Mouse (Mus musculus) heart, embryonic 11.5 days (tissue): ENCODE data around the gene Ephx1. TPM values are rescaled to one million over a fixed set of nuclear protein-coding genes. Genes with fewer than 3 reads are reported as not detected.

Experiments used
- ATAC-seq: fragments of 200-750 bp; cut with Nextera tagmentation; replicated peaks from 2 replicates; pipeline ENCODE4 v1.8.0; 2017; ENCODE audit warnings: moderate library complexity; ENCODE audit not compliant: insufficient number of reproducible peaks, low FRiP score, low TSS enrichment
- H3K27ac ChIP-seq: fragments of 300-500 bp; sonication (generic); 2 replicates; pipeline ENCODE4 v1.5.1; 2014; ENCODE audit warnings: mild to moderate bottlenecking, low read depth, low read length
- H3K27me3 ChIP-seq: fragments of 300-500 bp; sonication (generic); 2 replicates; pipeline ENCODE4 v1.6.1; 2014; ENCODE audit warnings: mild to moderate bottlenecking, low read length, mixed read lengths; ENCODE audit not compliant: control insufficient read depth, insufficient read depth
- H3K36me3 ChIP-seq: fragments of 300-500 bp; sonication (generic); 2 replicates; pipeline ENCODE4 v1.6.1; 2014; ENCODE audit warnings: mild to moderate bottlenecking, low read length, moderate library complexity, mixed read lengths; ENCODE audit not compliant: control insufficient read depth, insufficient read depth
- H3K4me1 ChIP-seq: fragments of 300-500 bp; sonication (generic); 2 replicates; pipeline ENCODE4 v1.6.1; 2014; ENCODE audit warnings: low read length; ENCODE audit not compliant: control insufficient read depth, insufficient read depth
- H3K4me2 ChIP-seq: fragments of 300-500 bp; sonication (generic); 2 replicates; pipeline ENCODE4 v1.6.1; 2014; ENCODE audit warnings: mild to moderate bottlenecking, moderate library complexity
- H3K4me3 ChIP-seq: fragments of 300-500 bp; sonication (generic); 2 replicates; pipeline ENCODE4 v1.5.1; 2014; ENCODE audit warnings: low read depth, low read length
- H3K9ac ChIP-seq: fragments of 300-500 bp; sonication (generic); 2 replicates; pipeline ENCODE4 v1.6.1; 2014; ENCODE audit warnings: mild to moderate bottlenecking, low read depth, low read length, moderate library complexity
- H3K9me3 ChIP-seq: fragments of 300-500 bp; sonication (generic); replicated peaks from 2 replicates; pipeline ENCODE4 v1.6.1; 2016; ENCODE audit warnings: low read length; ENCODE audit not compliant: control insufficient read depth
- WGBS: fragments of 180-500 bp; shearing (Covaris S2); extraction: QIAGEN DNeasy Blood & Tissue Kit; methylation state at CpG from one replicate; pipeline ENCODE4 v1.1.7; 2014; ENCODE audit not compliant: insufficient replicate concordance; 5-methylcytosine and 5-hydroxymethylcytosine counted together
- polyA plus RNA-seq: library from polyadenylated mRNA; unstranded; fragments of >200 nt; fragmentation: Nextera tagmentation; extraction: Ambion mirVana; gene quantifications from 2 replicates; pipeline ENCODE4 v1.2.1, GENCODE M21; 2014

Ephx1 gene
- polyA plus RNA-seq, 1 experiment from 2014 or later: 3.8 TPM

- Histone ChIP-seq H3K36me3 (no peaks in the 10 kb centered on the region), H3K4me2 (no peak overlapping the region), H3K27ac (no peak overlapping the region), H3K9ac (no peak overlapping the region), H3K27me3 (peaks cover 41% of the 10 kb centered on the region), H3K9me3 (no peaks in the 10 kb centered on the region), H3K4me1 (no peaks in the 10 kb centered on the region; the same call in 1 of the 2 replicates), H3K4me3 (no peak overlapping the region)
- 22% methylated on average over 6 of the region's 6 CpGs for WGBS
- ATAC-seq: no peak
Observed at GRCm38 (mm10) chr1:180933659-180934058, 87.0 kb downstream of the Ephx1 start.

DNA sequence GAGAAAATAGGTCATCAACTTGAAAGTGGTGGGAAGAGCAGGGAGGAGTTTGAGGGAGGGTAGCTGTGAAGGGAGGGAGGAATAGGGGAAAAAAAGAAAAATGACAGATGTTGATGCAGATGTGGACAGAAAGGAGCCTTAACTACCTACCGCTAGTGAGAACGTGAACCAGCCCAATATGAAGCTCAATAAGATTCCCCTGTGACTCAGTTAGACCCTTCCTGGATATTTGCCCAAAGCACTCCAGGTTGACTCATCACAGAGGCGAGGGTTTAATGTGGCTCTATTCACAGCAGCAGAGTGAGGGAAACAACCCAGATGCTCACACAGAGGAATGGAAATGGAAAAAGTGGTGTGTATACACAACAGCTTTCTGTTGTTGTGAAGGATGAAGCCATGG is 89.6 kb downstream of the Ephx1 start:
- no peaks in the 10 kb centered on the region for H3K4me1 ChIP-seq
- 76% methylated on average over 3 of the region's 3 CpGs for WGBS
- H3K36me3 ChIP-seq: no peaks in the 10 kb centered on the region
- H3K27me3 ChIP-seq: peaks cover 31% of the 10 kb centered on the region
- no peak overlapping the region for H3K27ac ChIP-seq
- H3K4me2 ChIP-seq: no peak overlapping the region
- ATAC-seq: no peak
- no peaks in the 10 kb centered on the region for H3K9me3 ChIP-seq
- no peak overlapping the region for H3K4me3 ChIP-seq
- no peak overlapping the region for H3K9ac ChIP-seq

DNA sequence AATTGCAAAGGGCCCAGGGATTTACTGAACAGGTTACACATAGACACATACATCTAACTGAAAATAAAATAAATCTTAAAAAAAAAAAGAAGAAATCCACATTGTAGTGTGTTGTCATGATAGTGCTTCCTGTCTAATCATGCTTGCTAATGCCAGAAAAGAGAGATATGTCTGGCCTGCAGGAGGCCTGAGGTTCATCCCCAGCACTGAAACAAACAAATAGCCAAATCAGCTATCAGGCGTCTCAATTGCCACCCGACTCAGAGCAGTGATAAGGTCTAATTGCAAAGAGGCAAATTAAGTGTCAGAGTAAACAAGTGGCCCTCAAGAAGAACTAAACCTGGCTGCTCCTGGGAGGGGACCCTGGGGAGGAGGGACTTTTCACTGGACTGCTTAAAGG is 91.1 kb downstream of the Ephx1 start:
- Histone ChIP-seq H3K9ac (no peak overlapping the region), H3K4me2 (no peak overlapping the region), H3K4me1 (no peaks in the 10 kb centered on the region), H3K36me3 (no peaks in the 10 kb centered on the region), H3K4me3 (no peak overlapping the region), H3K9me3 (no peaks in the 10 kb centered on the region), H3K27me3 (peaks cover 16% of the 10 kb centered on the region), H3K27ac (no peak overlapping the region)
- ATAC-seq: no peak
- WGBS: 19% methylated on average over 2 of the region's 2 CpGs

DNA sequence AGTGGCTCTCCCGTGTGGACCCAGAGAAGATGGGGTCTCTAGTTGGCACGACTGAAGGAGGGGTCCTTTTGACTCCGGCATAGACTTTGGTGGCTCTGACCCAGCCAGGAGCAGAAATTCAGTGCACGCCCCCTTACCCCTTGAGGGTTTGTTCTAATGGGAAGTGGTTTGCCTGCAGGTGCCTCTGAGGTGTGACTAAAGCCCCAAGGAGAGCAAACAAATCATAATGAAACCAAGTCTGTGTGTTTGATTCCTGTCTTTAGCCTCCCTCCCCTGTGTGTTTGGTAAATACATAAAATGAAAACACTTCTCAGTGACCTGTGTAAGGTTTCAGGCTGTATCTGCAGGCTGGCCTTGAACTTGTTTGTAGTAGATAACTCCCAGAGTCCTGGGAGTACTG is 94.4 kb downstream of the Ephx1 start:
- H3K4me3 ChIP-seq: no peak overlapping the region
- no peaks in the 10 kb centered on the region for H3K4me1 ChIP-seq
- no peak overlapping the region for H3K4me2 ChIP-seq
- 56% methylated on average over 4 of the region's 4 CpGs for WGBS
- H3K9me3 ChIP-seq: no peaks in the 10 kb centered on the region
- no peak overlapping the region for H3K27ac ChIP-seq
- H3K9ac ChIP-seq: no peak overlapping the region
- no peaks in the 10 kb centered on the region for H3K27me3 ChIP-seq
- no peak for ATAC-seq
- H3K36me3 ChIP-seq: no peaks in the 10 kb centered on the region

Other genes with a start within 250 kb of the Ephx1 start
- 1,894 and 1,931 TPM in 2 replicates for gene H3f3a, start 207.0 kb downstream of the Ephx1 start, polyA plus RNA-seq
- gene Sde2, start 169.8 kb downstream of the Ephx1 start, polyA plus RNA-seq: 24.1 and 32.7 TPM in 2 replicates
- gene Lefty2, start 127.8 kb downstream of the Ephx1 start, polyA plus RNA-seq: not detected in 2 replicates
- gene Pycr2, start 116.6 kb downstream of the Ephx1 start, polyA plus RNA-seq: 64.3 and 72.5 TPM in 2 replicates
- gene Lefty1, start 85.9 kb downstream of the Ephx1 start, polyA plus RNA-seq: 1.2 and 1.3 TPM in 2 replicates
- gene Tmem63a, start 78.6 kb downstream of the Ephx1 start, polyA plus RNA-seq: 5.8 and 6.7 TPM in 2 replicates
- gene 9130409I23Rik, start 30.3 kb upstream of the Ephx1 start, polyA plus RNA-seq: not detected in 2 replicates
- gene Nvl, start 123.3 kb upstream of the Ephx1 start, polyA plus RNA-seq: 25.4 and 25.6 TPM in 2 replicates
- gene Cnih4, start 123.8 kb upstream of the Ephx1 start, polyA plus RNA-seq: 147 and 150 TPM in 2 replicates
- gene Wdr26, start 191.1 kb upstream of the Ephx1 start, polyA plus RNA-seq: 30.9 and 37.5 TPM in 2 replicates